Comparison of ENCODE assay signal across 16 mouse cellular contexts in the genomic region with DNA sequence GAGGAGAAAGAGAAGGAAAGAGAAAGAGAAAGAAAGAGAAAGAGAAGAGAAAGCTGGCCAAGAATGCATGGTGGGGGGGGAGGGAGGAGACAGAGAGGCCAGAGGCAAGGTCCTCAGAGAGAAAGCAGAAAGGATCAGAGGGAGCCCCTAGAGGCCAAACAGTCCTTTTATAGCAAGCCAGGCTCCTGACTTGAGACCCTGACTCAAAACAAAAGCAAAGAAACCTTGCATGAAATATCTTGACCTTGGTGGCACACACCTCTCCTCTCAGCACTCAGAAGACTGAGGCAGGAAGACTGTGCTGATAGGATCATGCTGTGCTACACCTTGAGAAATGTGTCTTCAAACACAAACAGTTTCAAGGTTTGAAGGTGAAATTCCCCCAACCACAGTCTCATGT. TPM values are rescaled to one million over a fixed set of nuclear protein-coding genes. Genes with fewer than 3 reads are reported as not detected.
"Had no signal": no experiment of that assay in that cellular context is flagged by ENCODE, and none has a peak within 500 bp of the region (broad histone marks: within the 10 kb centered on the region; RNA-seq: fewer than 3 reads in every experiment).

No protein-coding gene starts in this region.

RNA-seq across cellular contexts. Expression of gene Bcl2a1d, which starts 10.1 kb away (rescaled TPM):
- total RNA-seq: left cerebral cortex, postnatal 4 days; midbrain, postnatal 0 days had no signal
- polyA plus RNA-seq: limb, embryonic 10.5 days; limb, embryonic 11.5 days; limb, embryonic 15.5 days; liver, embryonic 12.5 days; liver, embryonic 16.5 days; midbrain, embryonic 10.5 days; midbrain, embryonic 11.5 days; midbrain, embryonic 12.5 days; midbrain, embryonic 13.5 days; midbrain, embryonic 15.5 days; midbrain, embryonic 16.5 days; midbrain, postnatal 0 days; myocyte; neural tube, embryonic 11.5 days; neural tube, embryonic 12.5 days had no signal
